8 mouse cellular contexts compared by ENCODE assay signal in genomic region chr17:15831810-15832209, GRCm38 (mm10). TPM values are rescaled to one million over a fixed set of nuclear protein-coding genes. Genes with fewer than 3 reads are reported as not detected.
A peak's percentile ranks its signal among the peaks of the same experiment; 100 is the strongest.
DNase-seq lines count a peak whose midpoint lies in the region; ATAC-seq lines count a peak whose summit lies in the region.

No protein-coding gene starts in this region.

- H3K9me3 ChIP-seq in neural tube, embryonic 11.5 days (ENCODE audit: control insufficient read depth, low read length): no peaks in the 10 kb centered on the region
- H3K9me3 ChIP-seq in forebrain, embryonic 15.5 days: no peaks in the 10 kb centered on the region

- no peaks in the 10 kb centered on the region for H3K27me3 ChIP-seq in neural tube, embryonic 11.5 days (ENCODE audit: control insufficient read depth, insufficient read depth, low read length)
- H3K27me3 ChIP-seq in forebrain, embryonic 15.5 days: no peaks in the 10 kb centered on the region

- no peak overlapping the region for H3K4me3 ChIP-seq in neural tube, embryonic 11.5 days (ENCODE audit: low read depth, low read length)
- H3K4me3 ChIP-seq in forebrain, embryonic 15.5 days: no peak overlapping the region

- no peak overlapping the region for H3K27ac ChIP-seq in neural tube, embryonic 11.5 days (ENCODE audit: low read depth, low read length)
- H3K27ac ChIP-seq in forebrain, embryonic 15.5 days (replicated peaks): no peak overlapping the region

- no peak for ATAC-seq in neural tube, embryonic 11.5 days (ENCODE audit: insufficient read depth, low FRiP score, low TSS enrichment)
- peak; percentile 77 for ATAC-seq in megakaryocyte progenitor cell, adult 5-6 weeks (replicated peaks; ENCODE audit: poor library complexity)
- ATAC-seq in forebrain, embryonic 15.5 days (replicated peaks): no peak

- peak; percentile 66 for DNase-seq in gastrocnemius, adult 18-20 months (ENCODE audit: low spot score)
- no peak for DNase-seq in gastrocnemius, postnatal 10 days
- peak; percentile 61 for DNase-seq in neural tube, embryonic 11.5 days (ENCODE audit: low spot score)
- no peak for DNase-seq in neural tube, embryonic 10.5 days (ENCODE audit: extremely low spot score, low spot score)
- peak; percentile 65 for DNase-seq in embryo, embryonic 10 days (ENCODE audit: low spot score)
- DNase-seq in right cerebral cortex, adult 2 months (ENCODE audit: low spot score in 2 of 2): no peak

- no peak overlapping the region for H3K9ac ChIP-seq in neural tube, embryonic 11.5 days (ENCODE audit: low read length)
- no peak overlapping the region for H3K9ac ChIP-seq in forebrain, embryonic 15.5 days (replicated peaks)

- no peaks in the 10 kb centered on the region for H3K36me3 ChIP-seq in neural tube, embryonic 11.5 days (ENCODE audit: control insufficient read depth, insufficient read depth, low read length)
- H3K36me3 ChIP-seq in forebrain, embryonic 15.5 days: no peaks in the 10 kb centered on the region

- peaks cover 11% of the 10 kb centered on the region for H3K4me1 ChIP-seq in neural tube, embryonic 11.5 days (ENCODE audit: control insufficient read depth, insufficient read depth, low read length)
- peaks cover 40% of the 10 kb centered on the region for H3K4me1 ChIP-seq in forebrain, embryonic 15.5 days

- no peak overlapping the region for H3K4me2 ChIP-seq in neural tube, embryonic 11.5 days (ENCODE audit: low read depth)
- H3K4me2 ChIP-seq in forebrain, embryonic 15.5 days (replicated peaks): no peak overlapping the region

- WGBS in neural tube, embryonic 11.5 days: 14% methylated on average over 8 of the region's 8 CpGs
- 14% methylated on average over 8 of the region's 8 CpGs for WGBS in forebrain, embryonic 15.5 days

RNA-seq across cellular contexts. Expression of gene Rgmb, which starts 1.0 kb away (rescaled TPM):
- 10 to 100 TPM; 34.2 to 37.6 TPM for total RNA-seq in gastrocnemius, adult 18-20 months (2021)
- 10 to 100 TPM; 52.1 to 62.3 TPM for total RNA-seq in gastrocnemius, postnatal 10 days (2021)
- polyA plus RNA-seq in neural tube, embryonic 11.5 days (2014; fragmentation: Nextera tagmentation; extraction: Ambion mirVana): 109 and 110 TPM in 2 replicates
- 0.05 TPM in 1 of 2 replicates, not detected in the other for total RNA-seq in megakaryocyte progenitor cell, adult 5-6 weeks (2015)
- total RNA-seq in megakaryocyte progenitor cell, adult 5-6 weeks (2017): 0.04 and 0.14 TPM in 2 replicates
- 48.2 and 51.9 TPM in 2 replicates for polyA plus RNA-seq in forebrain, embryonic 15.5 days (2015; fragmentation: Nextera tagmentation; extraction: Ambion mirVana)

Comparison
In these comparisons a context has a peak if more than half of its experiments do, and no peak if none do; other contexts are left out.
1. DNase-seq: peak in gastrocnemius, adult 18-20 months (single experiment), neural tube, embryonic 11.5 days (single experiment) and embryo, embryonic 10 days (single experiment); none in gastrocnemius, postnatal 10 days (single experiment), neural tube, embryonic 10.5 days (single experiment) and right cerebral cortex, adult 2 months (0 of 2).
2. RNA of gene Rgmb, which starts 1.0 kb away (total RNA-seq): 52.1 to 62.3 TPM in gastrocnemius, postnatal 10 days and 34.2 to 37.6 TPM in gastrocnemius, adult 18-20 months; 0.04 to 0.14 TPM in megakaryocyte progenitor cell, adult 5-6 weeks; every median in the first group is over 10 times any median in the second.